Mouse (Mus musculus) myocyte (in vitro differentiated cells): ENCODE measurements around the gene Ptgir. TPM values are rescaled to one million over a fixed set of nuclear protein-coding genes. Genes with fewer than 3 reads are reported as not detected.

Source experiments
- H3K27me3 ChIP-seq: one replicate; pipeline ENCODE4 v1.6.1; 2011; ENCODE audit not compliant: control insufficient read depth, insufficient read depth, insufficient read length
- H3K36me3 ChIP-seq: one replicate; pipeline ENCODE4 v1.6.1; 2011; ENCODE audit not compliant: control insufficient read depth, insufficient read depth
- H3K4me2 ChIP-seq: one replicate; pipeline ENCODE4 v1.6.1; 2011; ENCODE audit warnings: low read depth, control low read depth
- H3K4me3 ChIP-seq: one replicate; pipeline ENCODE4 v1.5.1; 2011; ENCODE audit warnings: mild to moderate bottlenecking, control low read depth, moderate library complexity
- H3K79me2 ChIP-seq: one replicate; pipeline ENCODE4 v1.6.1; 2011; ENCODE audit not compliant: control insufficient read depth, insufficient read depth
- H3ac ChIP-seq: one replicate; pipeline ENCODE4 v1.6.1; 2011; ENCODE audit not compliant: control insufficient read depth, insufficient read length
- CEBPB ChIP-seq: IDR thresholded peaks from 2 replicates; pipeline ENCODE4 v1.6.1; 2011; ENCODE audit warnings: mild to moderate bottlenecking, moderate library complexity; ENCODE audit not compliant: poor library complexity, insufficient read depth, severe bottlenecking
- E2F4 ChIP-seq: IDR thresholded peaks from one replicate; pipeline ENCODE4 v1.6.1; 2011; ENCODE audit warnings: mild to moderate bottlenecking, control low read depth, moderate library complexity; ENCODE audit not compliant: insufficient read depth
- MAX ChIP-seq: IDR thresholded peaks from one replicate; pipeline ENCODE4 v1.6.1; 2011; ENCODE audit warnings: low read depth, mild to moderate bottlenecking, control low read depth
- MYOD1 ChIP-seq, 3 experiments: IDR thresholded peaks; one replicate each; pipeline ENCODE4 v1.6.1; 2011; ENCODE audit warnings: control low read depth in 2 of 3, low read depth in 2 of 3, mild to moderate bottlenecking in 2 of 3, moderate library complexity in 1 of 3; ENCODE audit not compliant: insufficient read length in 2 of 3, control insufficient read depth in 1 of 3
- MYOG ChIP-seq, 3 experiments: IDR thresholded peaks; one replicate each; pipeline ENCODE4 v1.6.1; 2011; ENCODE audit warnings: control low read depth in 2 of 3, low read depth in 2 of 3, mild to moderate bottlenecking in 2 of 3; ENCODE audit not compliant: insufficient read length in 2 of 3, control insufficient read depth in 1 of 3, insufficient read depth in 1 of 3
- POLR2A ChIP-seq: IDR thresholded peaks from one replicate; pipeline ENCODE4 v1.6.1; 2011; ENCODE audit warnings: low read depth, mild to moderate bottlenecking, control low read depth, moderate library complexity; ENCODE audit not compliant: insufficient read length
- POLR2AphosphoS2 ChIP-seq: IDR thresholded peaks from one replicate; pipeline ENCODE4 v1.6.1; 2011; ENCODE audit warnings: low read depth, control low read depth; ENCODE audit not compliant: insufficient read length
- REST ChIP-seq: IDR thresholded peaks from one replicate; pipeline ENCODE4 v1.6.1; 2011; ENCODE audit warnings: mild to moderate bottlenecking, control low read depth, moderate library complexity; ENCODE audit not compliant: insufficient read depth, insufficient read length
- SRF ChIP-seq: IDR thresholded peaks from one replicate; pipeline ENCODE4 v1.6.1; 2011; ENCODE audit warnings: low read depth; ENCODE audit not compliant: control insufficient read depth, insufficient read length
- TCF12 ChIP-seq: IDR thresholded peaks from one replicate; pipeline ENCODE4 v1.6.1; 2011; ENCODE audit warnings: mild to moderate bottlenecking, control low read depth; ENCODE audit not compliant: poor library complexity, insufficient read depth, severe bottlenecking
- TCF3 ChIP-seq: IDR thresholded peaks from one replicate; pipeline ENCODE4 v1.6.1; 2011; ENCODE audit warnings: low read depth, control low read depth; ENCODE audit not compliant: insufficient read length
- USF1 ChIP-seq: IDR thresholded peaks from one replicate; pipeline ENCODE4 v1.6.1; 2011; ENCODE audit warnings: low read depth, mild to moderate bottlenecking, control low read depth, moderate library complexity
- polyA plus RNA-seq: library from polyadenylated mRNA; unstranded; fragments of >200 nt; fragmentation: generic; extraction: Trizol; gene quantifications from one replicate; pipeline ENCODE4 v1.2.1, GENCODE M21; 2012; ENCODE audit warnings: missing spikeins

Ptgir gene
- polyA plus RNA-seq, 1 experiment = 2.6 TPM

DNA sequence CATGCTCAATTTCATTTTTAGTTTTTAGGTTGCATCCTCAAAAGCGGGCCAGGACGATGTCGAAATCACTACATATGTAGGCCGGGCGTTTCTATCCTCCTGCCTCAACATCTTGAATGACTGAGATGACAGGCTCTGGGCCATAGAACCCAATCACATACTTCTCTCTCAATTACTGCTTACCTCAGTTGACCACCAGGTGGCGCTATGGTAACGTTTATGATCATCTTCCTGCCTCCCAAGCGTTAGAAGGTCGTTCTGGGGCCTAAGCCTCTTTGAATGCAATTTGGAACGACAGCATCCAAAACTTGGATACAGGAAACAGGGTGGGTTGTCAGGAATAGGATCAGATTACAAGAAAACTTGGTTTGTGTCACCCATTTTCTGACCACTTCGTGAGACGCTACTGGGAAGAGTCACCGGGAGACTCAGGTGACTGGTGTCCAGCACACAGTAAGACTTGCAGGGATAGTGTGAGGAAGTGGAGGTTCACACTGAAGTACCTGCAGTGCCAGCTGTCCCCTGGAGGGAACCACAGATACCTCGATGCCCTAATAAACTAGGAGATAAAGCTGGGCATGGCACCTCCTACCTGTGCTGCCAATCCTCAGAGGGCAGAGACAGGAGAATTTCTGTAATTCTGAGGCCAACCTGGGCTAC, 25.8 kb downstream of the Ptgir start:
- Histone ChIP-seq H3K4me3 (no peak overlapping the region), H3ac (no peak overlapping the region), H3K4me2 (no peak overlapping the region), H3K36me3 (no peaks in the 10 kb centered on the region), H3K27me3 (no peaks in the 10 kb centered on the region), H3K79me2 (no peaks in the 10 kb centered on the region)
- TF ChIP-seq E2F4 = no peak
- no peak for TF ChIP-seq CEBPB
- no peak for TF ChIP-seq MYOD1 (IDR thresholded peaks at IDR 0.05; ENCODE audit: control insufficient read depth in 1 of 3, insufficient read length in 2 of 3, low read depth in 2 of 3)
- TF ChIP-seq SRF = no peak
- no peak for TF ChIP-seq TCF12
- TF ChIP-seq REST = no peak
- no peak for TF ChIP-seq MYOG (IDR thresholded peaks at IDR 0.05; ENCODE audit: control insufficient read depth in 1 of 3, insufficient read depth in 1 of 3, insufficient read length in 2 of 3, low read depth in 2 of 3)
- no peak for TF ChIP-seq POLR2AphosphoS2
- TF ChIP-seq POLR2A = no peak
- TF ChIP-seq TCF3 = no peak
- TF ChIP-seq USF1 = no peak

DNA sequence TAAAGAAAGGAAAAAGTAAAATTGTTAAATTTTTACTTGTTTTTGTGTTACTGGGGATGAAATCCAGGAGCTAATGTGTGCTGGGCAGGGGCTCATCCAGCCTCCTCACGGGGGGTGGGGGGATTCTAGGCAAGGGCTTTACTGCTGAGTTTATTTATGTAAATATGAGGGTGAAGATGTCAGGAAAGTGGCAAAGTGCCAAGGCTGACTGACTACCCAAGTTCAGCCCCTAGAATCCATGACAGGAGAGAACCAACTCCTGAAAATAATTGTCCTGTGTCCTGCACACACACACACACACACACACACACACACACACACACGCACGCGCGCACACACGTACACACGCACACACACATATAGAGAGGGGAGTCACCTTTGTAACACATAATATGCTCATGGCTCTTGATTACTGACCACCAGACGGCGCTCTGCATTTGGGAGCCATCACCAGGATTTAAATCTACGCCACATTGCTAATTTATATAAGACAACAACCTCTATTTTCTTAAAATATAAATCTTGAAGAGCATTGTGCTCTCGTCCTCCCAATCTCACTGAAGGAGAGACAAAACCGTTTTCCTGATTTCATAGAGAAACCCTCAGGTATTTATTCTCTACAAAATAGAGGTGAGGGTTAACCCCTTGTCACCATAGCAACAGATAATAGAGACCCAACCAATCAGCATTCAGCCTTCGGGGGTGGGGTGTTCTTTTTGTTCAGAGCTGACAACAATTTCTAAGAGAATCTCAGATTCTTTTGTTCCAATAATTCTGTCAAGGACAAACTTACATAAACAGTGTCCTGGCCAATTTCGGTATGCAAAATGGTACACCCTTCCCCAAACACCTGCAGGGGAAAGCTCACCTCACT, 26.7 kb downstream of the Ptgir start:
- H3K36me3 ChIP-seq = no peaks in the 10 kb centered on the region

DNA sequence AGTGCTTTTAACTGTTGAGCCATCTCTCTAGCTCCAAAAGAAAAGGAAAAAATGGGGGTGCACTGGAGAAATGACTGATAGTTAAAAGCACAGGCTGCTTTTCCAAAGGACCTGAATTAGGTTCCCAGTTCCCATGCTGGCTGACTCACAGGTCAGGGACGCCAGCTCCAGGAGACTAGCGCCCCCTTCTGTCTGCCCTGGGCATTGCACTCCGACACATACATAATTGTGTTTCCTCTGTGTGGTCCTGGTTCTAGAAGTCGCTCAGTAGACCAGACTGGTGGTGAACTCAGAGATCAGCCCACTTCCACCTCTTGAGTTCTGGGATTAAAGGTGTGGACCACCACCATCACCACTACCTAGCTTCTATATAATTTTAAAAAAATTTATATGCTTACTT, 31.0 kb downstream of the Ptgir start:
- Histone ChIP-seq H3ac (no peak overlapping the region), H3K36me3 (no peaks in the 10 kb centered on the region), H3K27me3 (no peaks in the 10 kb centered on the region), H3K4me2 (no peak overlapping the region), H3K4me3 (no peak overlapping the region), H3K79me2 (no peaks in the 10 kb centered on the region)
- TF ChIP-seq MAX = no peak
- no peak for TF ChIP-seq SRF
- no peak for TF ChIP-seq MYOD1 (IDR thresholded peaks at IDR 0.05; ENCODE audit: control insufficient read depth in 1 of 3, insufficient read length in 2 of 3, low read depth in 2 of 3)
- TF ChIP-seq POLR2A = no peak
- TF ChIP-seq REST = no peak
- TF ChIP-seq CEBPB = no peak
- no peak for TF ChIP-seq E2F4

More for the DNA sequence above, 26.7 kb downstream of the Ptgir start:
- Histone ChIP-seq H3K4me3 (no peak overlapping the region), H3ac (no peak overlapping the region), H3K4me2 (no peak overlapping the region), H3K79me2 (no peaks in the 10 kb centered on the region), H3K27me3 (no peaks in the 10 kb centered on the region)
- TF ChIP-seq CEBPB = no peak
- TF ChIP-seq MYOD1 (IDR thresholded peaks at IDR 0.05; ENCODE audit: control insufficient read depth in 1 of 3, insufficient read length in 2 of 3, low read depth in 2 of 3) = no peak
- no peak for TF ChIP-seq POLR2A
- TF ChIP-seq MAX = no peak
- TF ChIP-seq TCF12 = no peak
- no peak for TF ChIP-seq E2F4
- TF ChIP-seq REST = no peak
- TF ChIP-seq MYOG (IDR thresholded peaks at IDR 0.05; ENCODE audit: control insufficient read depth in 1 of 3, insufficient read depth in 1 of 3, insufficient read length in 2 of 3, low read depth in 2 of 3) = no peak

DNA sequence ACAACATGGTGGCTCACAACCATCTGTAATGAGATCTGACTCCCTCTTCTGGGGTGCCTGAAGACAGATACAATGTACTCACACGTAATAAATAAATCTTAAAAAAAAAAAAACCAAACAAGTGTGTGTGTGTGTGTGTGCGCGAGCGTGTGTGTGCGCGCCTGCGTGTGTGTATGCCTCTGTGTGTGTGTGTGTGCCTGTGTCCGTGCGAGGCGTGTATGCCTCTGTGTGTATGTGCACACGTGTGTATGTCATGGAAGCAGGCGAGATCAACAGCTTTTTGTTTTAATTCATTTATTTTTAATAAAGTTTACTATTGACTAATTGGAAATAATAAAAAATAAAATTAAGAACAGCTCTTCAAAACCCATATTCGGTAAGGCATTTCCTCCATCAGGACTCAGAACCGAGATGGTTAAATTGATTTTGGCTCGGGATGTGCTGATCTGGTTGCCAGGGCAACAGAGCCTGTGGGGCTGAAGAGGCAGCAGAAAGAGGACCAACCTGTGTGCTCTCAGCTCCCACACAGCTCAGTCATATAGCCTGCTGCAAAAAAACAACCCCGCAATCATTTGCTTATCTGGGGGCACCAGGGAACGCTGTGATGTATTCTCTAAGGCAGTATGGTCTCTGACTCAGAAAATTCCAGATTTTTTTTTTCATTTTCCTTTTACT, 32.0 kb downstream of the Ptgir start:
- H3K79me2 ChIP-seq = no peaks in the 10 kb centered on the region
- no peak overlapping the region for H3K4me2 ChIP-seq
- H3K36me3 ChIP-seq = no peaks in the 10 kb centered on the region
- H3K4me3 ChIP-seq = no peak overlapping the region
- no peaks in the 10 kb centered on the region for H3K27me3 ChIP-seq
- H3ac ChIP-seq = no peak overlapping the region
- no peak for TF ChIP-seq SRF
- no peak for TF ChIP-seq MYOD1 (IDR thresholded peaks at IDR 0.05; ENCODE audit: control insufficient read depth in 1 of 3, insufficient read length in 2 of 3, low read depth in 2 of 3)
- TF ChIP-seq REST = no peak
- no peak for TF ChIP-seq TCF12
- no peak for TF ChIP-seq USF1
- TF ChIP-seq POLR2AphosphoS2 = no peak
- TF ChIP-seq E2F4 = no peak
- no peak for TF ChIP-seq TCF3
- no peak for TF ChIP-seq CEBPB
- TF ChIP-seq MAX = no peak
- no peak for TF ChIP-seq MYOG (IDR thresholded peaks at IDR 0.05; ENCODE audit: control insufficient read depth in 1 of 3, insufficient read depth in 1 of 3, insufficient read length in 2 of 3, low read depth in 2 of 3)
- TF ChIP-seq POLR2A = no peak
